Mouse (Mus musculus) neural tube, embryonic 14.5 days (tissue): ENCODE data around the gene Deaf1. TPM values are rescaled to one million over a fixed set of nuclear protein-coding genes. Genes with fewer than 3 reads are reported as not detected.

ENCODE experiments used
- ATAC-seq: fragments of 200-750 bp; cut with Nextera tagmentation; 2 replicates; pipeline ENCODE4 v1.8.0; 2017; ENCODE audit warnings: low read depth, mild to moderate bottlenecking, moderate TSS enrichment, moderate library complexity
- H3K27ac ChIP-seq: fragments of 300-500 bp; sonication (generic); 2 replicates; pipeline ENCODE4 v1.5.1; 2014; ENCODE audit warnings: low read depth, mild to moderate bottlenecking, control low read depth, low read length, moderate library complexity, mixed read lengths
- H3K27me3 ChIP-seq: fragments of 300-500 bp; sonication (generic); 2 replicates; pipeline ENCODE4 v1.6.1; 2014; ENCODE audit warnings: low read length; ENCODE audit not compliant: control insufficient read depth, insufficient read depth
- H3K36me3 ChIP-seq: fragments of 300-500 bp; sonication (generic); 2 replicates; pipeline ENCODE4 v1.6.1; 2014; ENCODE audit warnings: low read length, mixed read lengths; ENCODE audit not compliant: control insufficient read depth, insufficient read depth
- H3K4me1 ChIP-seq: fragments of 300-500 bp; sonication (generic); 2 replicates; pipeline ENCODE4 v1.6.1; 2014; ENCODE audit warnings: low read length; ENCODE audit not compliant: control insufficient read depth, insufficient read depth
- H3K4me2 ChIP-seq: fragments of 300-500 bp; sonication (generic); 2 replicates; pipeline ENCODE4 v1.6.1; 2014; ENCODE audit warnings: mild to moderate bottlenecking, low read depth, low read length, control low read depth
- H3K4me3 ChIP-seq: fragments of 300-500 bp; sonication (generic); 2 replicates; pipeline ENCODE4 v1.5.1; 2014; ENCODE audit warnings: low read depth, low read length, control low read depth, mixed read lengths
- H3K9ac ChIP-seq: fragments of 300-500 bp; sonication (generic); replicated peaks from 2 replicates; pipeline ENCODE4 v1.6.1; 2014; ENCODE audit warnings: low read depth, mild to moderate bottlenecking, control low read depth, low read length, mixed read lengths
- H3K9me3 ChIP-seq: fragments of 300-500 bp; sonication (generic); 2 replicates; pipeline ENCODE4 v1.6.1; 2016; ENCODE audit warnings: low read length; ENCODE audit not compliant: control insufficient read depth
- WGBS: fragments of 180-500 bp; shearing (Covaris S2); extraction: QIAGEN DNeasy Blood & Tissue Kit; methylation state at CpG from one replicate; pipeline ENCODE4 v1.1.7; 2014; 5-methylcytosine and 5-hydroxymethylcytosine counted together
- polyA plus RNA-seq: library from polyadenylated mRNA; unstranded; fragments of >200 nt; fragmentation: Nextera tagmentation; extraction: Ambion mirVana; gene quantifications from 2 replicates; pipeline ENCODE4 v1.2.1, GENCODE M21; 2014

Gene Deaf1
- polyA plus RNA-seq, 1 experiment from 2014 or later: 228 TPM

- H3K27me3 ChIP-seq: no peaks in the 10 kb centered on the region
- no peaks in the 10 kb centered on the region for H3K4me1 ChIP-seq
- WGBS: 79% methylated on average over 1 of the region's 1 CpGs
- no peak for ATAC-seq
- no peaks in the 10 kb centered on the region for H3K9me3 ChIP-seq
- H3K36me3 ChIP-seq: peaks cover 77% of the 10 kb centered on the region
- no peak overlapping the region for H3K4me2 ChIP-seq
- no peak overlapping the region for H3K4me3 ChIP-seq
- no peak overlapping the region for H3K27ac ChIP-seq
- no peak overlapping the region for H3K9ac ChIP-seq
Measured at GRCm38 (mm10) chr7:141317619-141318132, 9.8 kb downstream of the Deaf1 start.

DNA sequence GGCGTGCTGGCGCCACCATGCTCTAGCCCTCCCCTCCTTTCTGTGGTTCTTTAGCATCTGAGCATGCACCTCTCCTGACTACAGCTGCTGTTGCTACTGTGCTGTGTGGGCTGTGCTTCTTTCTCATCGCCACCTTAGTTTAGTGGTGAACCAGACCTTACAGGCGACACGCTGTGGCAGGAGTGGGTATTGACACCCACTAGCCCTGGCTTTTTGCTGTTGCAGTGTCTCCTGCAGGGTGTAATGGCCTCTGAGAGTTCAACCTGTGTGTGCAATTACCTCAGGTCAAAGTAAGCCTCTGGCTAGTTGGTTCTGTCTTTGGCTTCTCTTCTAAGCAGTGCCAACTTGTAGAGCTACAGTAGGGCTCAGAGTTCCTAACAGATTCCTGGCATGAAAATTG is 11.5 kb downstream of the Deaf1 start:
- 84% methylated on average over 5 of the region's 5 CpGs for WGBS
- H3K27me3 ChIP-seq: no peaks in the 10 kb centered on the region
- no peak overlapping the region for H3K4me2 ChIP-seq
- H3K4me3 ChIP-seq: no peak overlapping the region
- no peaks in the 10 kb centered on the region for H3K9me3 ChIP-seq
- H3K9ac ChIP-seq: no peak overlapping the region
- ATAC-seq: no peak
- no peaks in the 10 kb centered on the region for H3K4me1 ChIP-seq
- peaks cover 77% of the 10 kb centered on the region for H3K36me3 ChIP-seq
- no peak overlapping the region for H3K27ac ChIP-seq

GRCm38 (mm10) chr7:141315076-141315475 is 12.4 kb downstream of the Deaf1 start:
- no peak overlapping the region for H3K4me2 ChIP-seq
- no peak overlapping the region for H3K4me3 ChIP-seq
- H3K27ac ChIP-seq: no peak overlapping the region
- no peak for ATAC-seq
- H3K27me3 ChIP-seq: no peaks in the 10 kb centered on the region
- H3K9ac ChIP-seq: no peak overlapping the region
- H3K9me3 ChIP-seq: no peaks in the 10 kb centered on the region
- WGBS: 94% methylated on average over 8 of the region's 8 CpGs
- H3K4me1 ChIP-seq: no peaks in the 10 kb centered on the region
- H3K36me3 ChIP-seq: peaks cover 77% of the 10 kb centered on the region

GRCm38 (mm10) chr7:141314416-141314815 is 13.1 kb downstream of the Deaf1 start:
- Histone ChIP-seq H3K27me3 (no peaks in the 10 kb centered on the region), H3K4me1 (no peaks in the 10 kb centered on the region), H3K9me3 (no peaks in the 10 kb centered on the region), H3K27ac (no peak overlapping the region), H3K4me2 (no peak overlapping the region), H3K4me3 (no peak overlapping the region), H3K36me3 (peaks cover 81% of the 10 kb centered on the region), H3K9ac (no peak overlapping the region)
- no peak for ATAC-seq
- WGBS: 94% methylated on average over 2 of the region's 2 CpGs

- Histone ChIP-seq H3K27me3 (no peaks in the 10 kb centered on the region), H3K27ac (no peak overlapping the region), H3K4me1 (no peaks in the 10 kb centered on the region), H3K9ac (no peak overlapping the region), H3K4me2 (no peak overlapping the region), H3K36me3 (peaks cover 71% of the 10 kb centered on the region), H3K4me3 (no peak overlapping the region), H3K9me3 (no peaks in the 10 kb centered on the region)
- ATAC-seq: no peak
- WGBS: 94% methylated on average over 4 of the region's 4 CpGs
Measured at GRCm38 (mm10) chr7:141304537-141304936, 23.0 kb downstream of the Deaf1 start.

GRCm38 (mm10) chr7:141302702-141303268 is 24.7 kb downstream of the Deaf1 start:
- WGBS: 76% methylated on average over 1 of the region's 1 CpGs
- H3K4me3 ChIP-seq: no peak overlapping the region
- no peak overlapping the region for H3K27ac ChIP-seq
- no peaks in the 10 kb centered on the region for H3K27me3 ChIP-seq
- no peaks in the 10 kb centered on the region for H3K9me3 ChIP-seq
- ATAC-seq: no peak
- peaks cover 66% of the 10 kb centered on the region for H3K36me3 ChIP-seq
- H3K4me2 ChIP-seq: no peak overlapping the region
- no peaks in the 10 kb centered on the region for H3K4me1 ChIP-seq
- H3K9ac ChIP-seq: no peak overlapping the region

DNA sequence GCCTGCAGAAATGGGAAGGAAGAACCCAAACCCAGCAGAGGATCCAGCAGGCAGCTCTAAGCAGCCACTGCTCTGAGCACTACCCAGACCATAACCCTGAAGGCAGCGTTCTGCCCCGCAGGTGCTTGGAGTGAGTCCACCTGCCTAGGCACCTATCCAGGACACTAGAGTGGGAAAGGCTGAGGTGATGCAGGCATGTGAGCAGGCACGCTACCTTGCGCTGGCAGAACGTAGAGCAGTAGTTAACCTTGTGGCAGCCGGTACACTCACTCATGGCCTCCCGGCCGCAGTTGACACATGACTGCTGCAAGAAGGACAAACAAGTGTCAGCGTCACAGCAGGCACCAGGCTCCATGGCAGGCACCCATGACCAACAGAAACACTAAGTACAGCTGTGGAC is 26.1 kb downstream of the Deaf1 start:
- no peaks in the 10 kb centered on the region for H3K27me3 ChIP-seq
- H3K4me3 ChIP-seq: no peak overlapping the region
- ATAC-seq: no peak
- no peaks in the 10 kb centered on the region for H3K9me3 ChIP-seq
- H3K4me2 ChIP-seq: no peak overlapping the region
- H3K27ac ChIP-seq: no peak overlapping the region
- H3K4me1 ChIP-seq: no peaks in the 10 kb centered on the region
- H3K36me3 ChIP-seq: peaks cover 55% of the 10 kb centered on the region
- 96% methylated on average over 9 of the region's 9 CpGs for WGBS
- no peak overlapping the region for H3K9ac ChIP-seq

DNA sequence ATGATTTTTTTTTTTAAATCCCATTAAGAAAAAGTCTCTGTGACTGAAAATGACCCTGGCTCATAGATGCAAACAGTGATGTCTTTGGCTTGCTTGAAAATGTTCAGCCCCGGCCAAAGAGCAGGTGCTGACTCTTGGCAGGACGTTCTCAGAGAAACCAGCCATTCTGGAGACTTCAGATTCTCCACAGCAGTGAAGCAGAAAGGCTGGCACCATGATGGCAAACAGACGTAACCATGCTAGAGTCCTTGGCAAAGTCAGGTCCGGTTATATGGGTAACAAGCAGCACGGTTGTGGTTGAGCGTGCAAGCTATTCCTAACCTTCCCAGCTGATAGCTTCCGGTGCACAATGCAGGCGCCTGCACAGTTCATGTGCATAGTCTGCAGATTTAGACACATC is 28.3 kb downstream of the Deaf1 start:
- peaks cover 3% of the 10 kb centered on the region; the same call in 1 of the 2 replicates for H3K4me1 ChIP-seq
- H3K9me3 ChIP-seq: no peaks in the 10 kb centered on the region
- H3K27ac ChIP-seq: no peak overlapping the region
- H3K9ac ChIP-seq: no peak overlapping the region
- H3K4me2 ChIP-seq: no peak overlapping the region
- H3K27me3 ChIP-seq: peaks cover 17% of the 10 kb centered on the region
- H3K36me3 ChIP-seq: peaks cover 36% of the 10 kb centered on the region
- ATAC-seq: no peak
- WGBS: 97% methylated on average over 8 of the region's 8 CpGs
- no peak overlapping the region for H3K4me3 ChIP-seq

- Histone ChIP-seq H3K9me3 (no peaks in the 10 kb centered on the region), H3K27ac (no peak overlapping the region), H3K4me1 (peaks cover 8% of the 10 kb centered on the region; the same call in 1 of the 2 replicates), H3K4me3 (no peak overlapping the region), H3K36me3 (peaks cover 35% of the 10 kb centered on the region), H3K4me2 (no peak overlapping the region), H3K9ac (no peak overlapping the region), H3K27me3 (peaks cover 27% of the 10 kb centered on the region)
- WGBS: 80% methylated on average over 3 of the region's 3 CpGs
- no peak for ATAC-seq
Measured at GRCm38 (mm10) chr7:141297926-141298650, 29.4 kb downstream of the Deaf1 start.
